Mouse (Mus musculus): ENCODE results near the gene Rcor1.

DNA sequence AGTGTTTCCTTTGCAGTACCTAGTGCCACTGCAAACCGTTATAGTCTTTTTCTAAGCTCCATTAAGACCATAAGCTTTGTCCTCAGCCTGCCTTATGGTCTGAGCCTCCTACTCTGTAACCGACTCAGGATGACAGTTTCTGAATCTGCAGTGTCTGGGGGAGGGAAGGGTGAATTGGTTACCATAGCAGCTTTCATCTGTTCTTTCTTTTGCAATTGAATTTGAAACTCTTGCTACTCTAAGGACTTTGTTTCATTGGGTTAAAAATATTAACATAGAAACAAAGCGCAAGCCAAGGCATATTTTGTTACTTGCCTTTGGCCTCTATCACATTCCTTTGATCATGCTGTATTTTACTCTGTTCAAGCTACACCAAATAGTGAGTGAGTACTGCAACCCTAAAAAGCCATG lies 49.6 kb downstream of the Rcor1 start:
- TF ChIP-seq CTCF (IDR thresholded peaks at IDR 0.05; ENCODE audit: low read depth) (no peak), EP300 (IDR thresholded peaks at IDR 0.05; ENCODE audit: low read depth) (no peak)

Measured in liver, postnatal 0 days (tissue).